Comparison of ENCODE assay signal across 8 mouse cellular contexts in genomic region chr5:35893805-35894260, GRCm38 (mm10). TPM values are rescaled to one million over a fixed set of nuclear protein-coding genes. Genes with fewer than 3 reads are reported as not detected.
DNase-seq lines count a peak whose midpoint lies in the region; ATAC-seq and TF ChIP-seq lines count a peak whose summit lies in the region.

No protein-coding gene starts in this region.

- under 1% methylated on average over 21 of the region's 21 CpGs for WGBS in limb, embryonic 14.5 days
- WGBS in midbrain, embryonic 14.5 days, result under 1% methylated on average over 21 of the region's 21 CpGs
- 5% methylated on average over 21 of the region's 21 CpGs for WGBS in spleen, adult 2 months

- H3K4me1 ChIP-seq in erythroblast, embryonic 14.5 days (ENCODE audit: control insufficient read depth), result peaks cover 9% of the 10 kb centered on the region
- peaks cover 10% of the 10 kb centered on the region for H3K4me1 ChIP-seq in limb, embryonic 14.5 days (ENCODE audit: control insufficient read depth, insufficient read depth, low read length)
- peaks cover 34% of the 10 kb centered on the region for H3K4me1 ChIP-seq in midbrain, embryonic 14.5 days (ENCODE audit: control insufficient read depth, insufficient read depth, low read length)
- H3K4me1 ChIP-seq in spleen, adult 2 months (ENCODE audit: control insufficient read depth, insufficient read depth, insufficient read length), result peaks cover 2% of the 10 kb centered on the region; the same call in 1 of the 2 replicates

- TF ChIP-seq POLR2A in limb, embryonic 14.5 days (IDR thresholded peaks at IDR 0.05; ENCODE audit: borderline replicate concordance, extremely low read depth, insufficient read depth, insufficient read length), result no peak
- TF ChIP-seq POLR2A in spleen, adult 2 months (IDR thresholded peaks at IDR 0.05; ENCODE audit: low read depth, low read length), result no peak

- no peaks in the 10 kb centered on the region for H3K36me3 ChIP-seq in erythroblast, embryonic 14.5 days (ENCODE audit: control insufficient read depth)
- no peaks in the 10 kb centered on the region for H3K36me3 ChIP-seq in limb, embryonic 14.5 days (ENCODE audit: control insufficient read depth, insufficient read depth, low read length)
- no peaks in the 10 kb centered on the region for H3K36me3 ChIP-seq in midbrain, embryonic 14.5 days (ENCODE audit: control insufficient read depth, insufficient read depth, low read length)
- no peaks in the 10 kb centered on the region for H3K36me3 ChIP-seq in spleen, adult 2 months (ENCODE audit: control insufficient read depth, insufficient read depth, low read length)

- peak; percentile 68 for DNase-seq in embryo, embryonic 9.5 days (ENCODE audit: extremely low spot score)
- DNase-seq in heart, adult 18-20 months, result peak; percentile 80 to 83
- peak; percentile 69 for DNase-seq in kidney, adult 11 months
- peak; percentile 17 for DNase-seq in limb, embryonic 14.5 days (ENCODE audit: low spot score)
- DNase-seq in midbrain, embryonic 14.5 days, result peak; percentile 72
- peak in 1 of 2 experiments; percentile 40 for DNase-seq in spleen, adult 2 months (ENCODE audit: low read depth in 1 of 2, low spot score in 2 of 2)

- TF ChIP-seq CTCF in spleen, adult 2 months (IDR thresholded peaks at IDR 0.05; ENCODE audit: extremely low read depth, insufficient read depth, insufficient read length, insufficient replicate concordance), result no peak

- peak overlapping the region; percentile 97 for H3K4me2 ChIP-seq in limb, embryonic 14.5 days (replicated peaks; ENCODE audit: low read depth, low read length, severe bottlenecking)
- H3K4me2 ChIP-seq in midbrain, embryonic 14.5 days (ENCODE audit: low read length), result peak overlapping the region; percentile 90

- peaks cover 6% of the 10 kb centered on the region; the same call in 1 of the 2 replicates for H3K9me3 ChIP-seq in erythroblast, embryonic 14.5 days (ENCODE audit: control insufficient read depth, low read length)
- H3K9me3 ChIP-seq in limb, embryonic 14.5 days (ENCODE audit: control insufficient read depth, low read length), result no peaks in the 10 kb centered on the region
- no peaks in the 10 kb centered on the region for H3K9me3 ChIP-seq in midbrain, embryonic 14.5 days (ENCODE audit: control insufficient read depth, low read length)

- peak overlapping the region; percentile 49 for H3K4me3 ChIP-seq in erythroblast, embryonic 14.5 days (replicated peaks)
- peak overlapping the region; percentile 97 for H3K4me3 ChIP-seq in limb, embryonic 14.5 days (replicated peaks; ENCODE audit: low read length)
- H3K4me3 ChIP-seq in midbrain, embryonic 14.5 days (replicated peaks; ENCODE audit: low read depth, low read length), result peak overlapping the region; percentile 99
- H3K4me3 ChIP-seq in spleen, adult 2 months (ENCODE audit: extremely low read depth, insufficient read depth, insufficient read length), result peak overlapping the region; percentile 71

- ATAC-seq in erythroblast, adult 5-6 weeks (replicated peaks; ENCODE audit: low FRiP score, poor library complexity, severe bottlenecking), result no peak
- ATAC-seq in limb, embryonic 14.5 days (ENCODE audit: low FRiP score, low read depth), result no peak
- ATAC-seq in midbrain, embryonic 14.5 days (ENCODE audit: low FRiP score, low TSS enrichment), result peak; percentile 38; the same call in 1 of the 2 replicates

- peak overlapping the region; percentile 88 for H3K9ac ChIP-seq in limb, embryonic 14.5 days (ENCODE audit: low read depth, low read length, severe bottlenecking)
- peak overlapping the region; percentile 84 for H3K9ac ChIP-seq in midbrain, embryonic 14.5 days (replicated peaks; ENCODE audit: low read length)

- H3K27ac ChIP-seq in limb, embryonic 14.5 days (replicated peaks; ENCODE audit: low read depth, low read length), result no peak overlapping the region; the same call in 1 of the 2 replicates
- H3K27ac ChIP-seq in midbrain, embryonic 14.5 days (replicated peaks; ENCODE audit: low read depth, low read length), result peak overlapping the region; percentile 89
- 0 out of 2 replicates have a peak overlapping the region, but pooled peaks have one; percentile 10 for H3K27ac ChIP-seq in spleen, adult 2 months (ENCODE audit: insufficient read depth, low read length)

- peaks cover 32% of the 10 kb centered on the region for H3K27me3 ChIP-seq in erythroblast, embryonic 14.5 days (ENCODE audit: control insufficient read depth)
- no peaks in the 10 kb centered on the region for H3K27me3 ChIP-seq in limb, embryonic 14.5 days (ENCODE audit: control insufficient read depth, insufficient read depth, low read length)
- no peaks in the 10 kb centered on the region for H3K27me3 ChIP-seq in midbrain, embryonic 14.5 days (ENCODE audit: control insufficient read depth, insufficient read depth, low read length)
- H3K27me3 ChIP-seq in spleen, adult 2 months (ENCODE audit: control insufficient read depth, insufficient read depth, low read length), result 0 out of 2 replicates have a peak, but pooled peaks cover 2% of the 10 kb centered on the region

RNA-seq across cellular contexts. Expression of gene Afap1, which starts 0.7 kb away (rescaled TPM):
- polyA plus RNA-seq in erythroblast, embryonic 14.5 days (2012), result 0.01 TPM in 2 replicates
- total RNA-seq in erythroblast, adult 5-6 weeks (2015; ENCODE audit: low replicate concordance), result 2.1 and 3.1 TPM in 2 replicates
- total RNA-seq in erythroblast, adult 5-6 weeks (2017; ENCODE audit: low replicate concordance), result 2.0 and 2.2 TPM in 2 replicates
- total RNA-seq in heart, adult 18-20 months (2021), result 10 to 100 TPM; 16.9 to 19.2 TPM
- polyA plus RNA-seq in limb, embryonic 14.5 days (2012; rRNA removed), result 20.4 and 25.6 TPM in 2 replicates
- 19.5 and 21.6 TPM in 2 replicates for polyA plus RNA-seq in limb, embryonic 14.5 days (2014; fragmentation: Nextera tagmentation; extraction: Ambion mirVana)
- polyA plus RNA-seq in midbrain, embryonic 14.5 days (2014; fragmentation: Nextera tagmentation; extraction: Ambion mirVana), result 64.6 and 81.8 TPM in 2 replicates
- polyA plus RNA-seq in spleen, adult 2 months (2012; rRNA removed), result 4.5 and 5.1 TPM in 2 replicates

Comparison
In these comparisons a context has a peak if more than half of its experiments do, and no peak if none do; other contexts are left out.
1. H3K4me3 ChIP-seq: peak in every context shown above with its lines; median percentile 99 in midbrain, embryonic 14.5 days; 97 in limb, embryonic 14.5 days; 71 in spleen, adult 2 months; 49 in erythroblast, embryonic 14.5 days.